Mouse (Mus musculus) erythroblast, embryonic 14.5 days (primary cell): Measurements from ENCODE around the gene Cnot10.

Experiments
- GATA1 ChIP-seq: IDR thresholded peaks from 2 replicates; pipeline ENCODE4 v1.6.1; 2012; ENCODE audit warnings: low read length, inconsistent platforms, mixed read lengths
- TAL1 ChIP-seq: IDR thresholded peaks from 3 replicates; pipeline ENCODE4 v1.6.1; 2012; ENCODE audit warnings: low read length, inconsistent platforms, mixed read lengths

DNA sequence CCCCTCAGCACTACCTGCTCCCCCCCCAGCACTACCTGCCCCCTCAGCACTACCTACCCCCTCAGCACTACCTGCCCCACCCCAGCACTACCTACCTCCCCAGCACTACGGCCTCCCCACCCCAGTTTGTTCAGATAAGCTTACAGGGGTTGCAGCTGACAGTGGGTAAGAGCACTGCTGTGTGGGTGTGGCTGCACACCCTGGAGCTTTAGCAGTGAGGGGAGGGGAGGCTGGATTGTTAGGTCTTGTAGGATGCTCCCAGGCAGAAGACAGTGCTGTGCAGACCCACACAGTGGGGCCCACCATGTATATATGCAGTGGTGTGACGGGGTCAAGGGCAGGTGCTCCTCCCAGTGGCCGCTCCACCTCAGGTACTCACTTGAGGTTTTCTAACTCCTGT lies 29.7 kb downstream of the Cnot10 start:
- TF ChIP-seq TAL1 (no peak), GATA1 (no peak)
